Mouse (Mus musculus): ENCODE results near the gene Igsf21. TPM values are rescaled to one million over a fixed set of nuclear protein-coding genes. Genes with fewer than 3 reads are reported as not detected.

Gene Igsf21
- polyA plus RNA-seq, 1 experiment from 2014 or later, result 0.19 TPM

DNA sequence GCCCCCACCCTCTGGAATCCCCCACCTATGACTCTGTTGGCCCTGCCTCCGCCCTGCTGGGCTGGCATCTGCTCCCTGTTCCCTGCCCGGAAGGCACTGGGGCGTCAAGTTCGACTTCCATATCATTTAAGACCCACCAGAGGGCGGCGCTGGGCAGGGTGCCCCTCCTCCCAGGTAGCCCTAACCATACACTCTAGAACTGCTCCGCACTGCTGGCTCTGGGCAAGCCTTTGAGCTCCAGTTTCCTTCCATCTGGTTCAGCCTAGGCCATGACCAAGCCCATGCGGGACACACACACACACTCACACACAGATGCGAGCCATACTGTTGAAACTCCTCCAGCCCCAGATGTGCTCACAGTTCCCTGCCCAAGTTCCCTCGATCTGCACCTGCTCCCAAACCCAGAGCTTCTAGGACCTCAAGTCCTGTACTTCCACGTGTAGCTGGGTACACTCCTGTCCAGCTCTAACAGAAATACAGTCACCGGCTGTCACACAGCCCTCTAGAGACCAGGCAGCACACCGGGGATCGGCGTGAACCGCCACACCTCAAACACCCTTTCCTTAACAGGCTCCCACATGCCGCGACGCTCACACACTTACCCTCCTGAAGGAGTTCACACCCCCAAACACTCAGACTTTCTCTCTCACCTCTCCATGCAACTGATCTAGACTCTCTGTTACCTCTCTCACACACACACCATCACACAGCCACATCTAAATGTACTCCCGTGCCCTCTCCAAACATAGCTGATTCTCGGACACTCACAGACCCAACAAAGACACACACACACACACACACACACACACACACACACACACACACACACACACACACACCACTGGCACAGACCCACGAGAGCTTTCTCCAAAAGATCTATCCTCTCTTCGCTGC, 1.1 kb downstream of the Igsf21 start:
- ATAC-seq (ENCODE audit: insufficient number of reproducible peaks, insufficient read depth, low FRiP score, low read depth), result no peak
- H3K4me2 ChIP-seq (ENCODE audit: low read length), result peak overlapping the region; percentile 49
- H3K27me3 ChIP-seq (ENCODE audit: control insufficient read depth, insufficient read depth, low read length), result peaks cover 93% of the 10 kb centered on the region
- H3K36me3 ChIP-seq (ENCODE audit: control insufficient read depth, insufficient read depth, low read length), result no peaks in the 10 kb centered on the region
- no peaks in the 10 kb centered on the region for H3K9me3 ChIP-seq (ENCODE audit: control insufficient read depth, low read length)
- no peak overlapping the region for H3K9ac ChIP-seq (ENCODE audit: low read length)
- peak overlapping the region in 1 of 2 experiments; percentile 24; a peak in 1 of 4 replicates for H3K4me3 ChIP-seq (ENCODE audit: control insufficient read depth in 1 of 2, insufficient read depth in 1 of 2, low read depth in 1 of 2, low read length in 2 of 2)
- peaks cover 0 to 4% of the 10 kb centered on the region in 2 experiments; a peak in 2 of 4 replicates for H3K4me1 ChIP-seq (ENCODE audit: control insufficient read depth in 2 of 2, insufficient read depth in 2 of 2, low read length in 2 of 2)
- no peak overlapping the region for H3K27ac ChIP-seq (replicated peaks in 1 of 2; ENCODE audit: control insufficient read depth in 1 of 2, insufficient read depth in 1 of 2, low read depth in 2 of 2, low read length in 2 of 2)
- 3% methylated on average over 23 of the region's 23 CpGs for WGBS

DNA sequence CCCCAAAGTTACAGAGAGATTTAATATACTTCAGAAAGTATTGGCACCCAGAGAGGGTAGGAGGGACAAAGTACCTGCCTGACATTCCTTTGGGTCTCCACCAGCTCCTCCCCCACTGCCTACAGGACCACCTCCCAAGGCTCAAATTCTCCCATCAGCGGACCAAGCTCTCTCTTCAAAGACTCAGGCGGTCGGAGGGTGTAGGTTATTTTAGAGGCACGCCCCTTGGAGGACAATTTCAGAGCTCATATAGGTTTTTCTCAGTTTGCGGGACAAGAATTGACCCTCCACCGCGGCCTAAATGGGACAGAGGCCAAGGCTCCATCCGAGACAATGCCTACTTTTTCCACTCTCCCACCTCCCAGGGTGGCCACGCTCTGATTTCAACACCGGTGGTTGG, 1.7 kb downstream of the Igsf21 start:
- Histone ChIP-seq H3K9ac (ENCODE audit: low read length) (no peak overlapping the region), H3K27me3 (ENCODE audit: control insufficient read depth, insufficient read depth, low read length) (peaks cover 91% of the 10 kb centered on the region), H3K36me3 (ENCODE audit: control insufficient read depth, insufficient read depth, low read length) (no peaks in the 10 kb centered on the region), H3K27ac (replicated peaks in 1 of 2; ENCODE audit: control insufficient read depth in 1 of 2, insufficient read depth in 1 of 2, low read depth in 2 of 2, low read length in 2 of 2) (no peak overlapping the region), H3K4me1 (ENCODE audit: control insufficient read depth in 2 of 2, insufficient read depth in 2 of 2, low read length in 2 of 2) (peaks cover 0 to 4% of the 10 kb centered on the region in 2 experiments; a peak in 2 of 4 replicates), H3K4me2 (ENCODE audit: low read length) (no peak overlapping the region), H3K9me3 (ENCODE audit: control insufficient read depth, low read length) (no peaks in the 10 kb centered on the region), H3K4me3 (ENCODE audit: control insufficient read depth in 1 of 2, insufficient read depth in 1 of 2, low read depth in 1 of 2, low read length in 2 of 2) (no peak overlapping the region)
- no peak for ATAC-seq (ENCODE audit: insufficient number of reproducible peaks, insufficient read depth, low FRiP score, low read depth)
- WGBS, result 2% methylated on average over 10 of the region's 10 CpGs

DNA sequence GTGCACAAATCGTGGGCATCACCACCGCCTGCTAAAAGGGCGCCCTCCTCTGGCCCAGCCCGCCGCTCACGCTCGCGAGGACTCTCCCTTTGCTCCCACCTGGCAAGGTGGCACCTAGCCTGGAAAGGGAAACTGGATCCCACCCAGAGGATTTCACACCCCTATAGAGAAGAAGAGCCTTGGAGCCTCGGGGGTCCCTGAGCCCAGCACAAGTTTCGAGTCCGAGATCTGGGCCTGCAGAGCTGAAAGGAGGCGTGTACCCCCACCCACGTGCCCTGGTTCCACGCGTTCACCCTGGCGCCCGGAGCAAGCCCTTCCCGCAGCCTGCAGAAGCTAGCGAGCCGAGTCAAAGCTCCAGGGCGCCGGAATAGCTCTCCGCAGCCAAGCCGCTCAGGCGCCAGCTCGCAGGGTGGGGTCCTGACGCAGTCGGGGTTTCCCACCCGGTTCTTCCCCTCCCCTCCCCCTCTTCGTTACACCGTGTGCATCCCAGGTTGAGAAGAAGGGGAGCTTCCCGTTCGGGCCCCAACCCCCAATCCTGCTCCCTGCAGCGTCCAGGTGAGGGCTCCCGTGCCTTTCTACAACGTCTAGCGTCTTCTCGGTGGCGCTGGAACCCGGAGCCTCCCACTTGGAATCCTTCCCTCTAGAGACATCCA, 2.3 kb downstream of the Igsf21 start:
- no peak overlapping the region for H3K9ac ChIP-seq (ENCODE audit: low read length)
- H3K27me3 ChIP-seq (ENCODE audit: control insufficient read depth, insufficient read depth, low read length), result peaks cover 86% of the 10 kb centered on the region
- H3K4me1 ChIP-seq (ENCODE audit: control insufficient read depth in 2 of 2, insufficient read depth in 2 of 2, low read length in 2 of 2), result peaks cover 0 to 4% of the 10 kb centered on the region in 2 experiments; a peak in 2 of 4 replicates
- ATAC-seq (ENCODE audit: insufficient number of reproducible peaks, insufficient read depth, low FRiP score, low read depth), result no peak
- WGBS, result 1% methylated on average over 40 of the region's 40 CpGs
- no peaks in the 10 kb centered on the region for H3K9me3 ChIP-seq (ENCODE audit: control insufficient read depth, low read length)
- H3K4me2 ChIP-seq (ENCODE audit: low read length), result no peak overlapping the region
- no peak overlapping the region for H3K4me3 ChIP-seq (ENCODE audit: control insufficient read depth in 1 of 2, insufficient read depth in 1 of 2, low read depth in 1 of 2, low read length in 2 of 2)
- H3K27ac ChIP-seq (replicated peaks in 1 of 2; ENCODE audit: control insufficient read depth in 1 of 2, insufficient read depth in 1 of 2, low read depth in 2 of 2, low read length in 2 of 2), result no peak overlapping the region
- H3K36me3 ChIP-seq (ENCODE audit: control insufficient read depth, insufficient read depth, low read length), result no peaks in the 10 kb centered on the region

DNA sequence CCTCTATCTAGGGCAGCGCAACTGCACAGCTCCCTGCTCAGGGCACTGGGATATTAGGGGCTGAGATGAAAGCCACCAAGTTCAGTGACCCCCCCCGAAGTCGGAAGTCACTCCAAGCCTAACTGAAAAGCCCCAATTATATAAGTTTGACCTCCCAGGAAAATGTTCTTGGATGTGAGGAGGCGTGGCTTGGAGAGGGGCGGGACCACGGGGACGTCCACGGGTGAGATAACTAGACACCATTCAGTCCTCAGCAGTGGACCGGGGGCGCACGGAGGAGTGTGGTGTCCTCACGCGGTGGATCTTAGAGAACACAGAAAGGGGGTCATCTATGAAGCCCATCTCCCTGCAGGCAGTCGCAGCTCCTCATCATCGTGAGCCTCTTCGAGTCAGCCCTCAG, 3.4 kb downstream of the Igsf21 start:
- Histone ChIP-seq H3K36me3 (ENCODE audit: control insufficient read depth, insufficient read depth, low read length) (no peaks in the 10 kb centered on the region), H3K27ac (replicated peaks in 1 of 2; ENCODE audit: control insufficient read depth in 1 of 2, insufficient read depth in 1 of 2, low read depth in 2 of 2, low read length in 2 of 2) (no peak overlapping the region), H3K4me3 (ENCODE audit: control insufficient read depth in 1 of 2, insufficient read depth in 1 of 2, low read depth in 1 of 2, low read length in 2 of 2) (no peak overlapping the region), H3K27me3 (ENCODE audit: control insufficient read depth, insufficient read depth, low read length) (peaks cover 76% of the 10 kb centered on the region), H3K9ac (ENCODE audit: low read length) (no peak overlapping the region), H3K4me2 (ENCODE audit: low read length) (no peak overlapping the region), H3K4me1 (ENCODE audit: control insufficient read depth in 2 of 2, insufficient read depth in 2 of 2, low read length in 2 of 2) (peaks cover 0 to 4% of the 10 kb centered on the region in 2 experiments; a peak in 2 of 4 replicates), H3K9me3 (ENCODE audit: control insufficient read depth, low read length) (no peaks in the 10 kb centered on the region)
- 17% methylated on average over 16 of the region's 16 CpGs for WGBS
- no peak for ATAC-seq (ENCODE audit: insufficient number of reproducible peaks, insufficient read depth, low FRiP score, low read depth)

DNA sequence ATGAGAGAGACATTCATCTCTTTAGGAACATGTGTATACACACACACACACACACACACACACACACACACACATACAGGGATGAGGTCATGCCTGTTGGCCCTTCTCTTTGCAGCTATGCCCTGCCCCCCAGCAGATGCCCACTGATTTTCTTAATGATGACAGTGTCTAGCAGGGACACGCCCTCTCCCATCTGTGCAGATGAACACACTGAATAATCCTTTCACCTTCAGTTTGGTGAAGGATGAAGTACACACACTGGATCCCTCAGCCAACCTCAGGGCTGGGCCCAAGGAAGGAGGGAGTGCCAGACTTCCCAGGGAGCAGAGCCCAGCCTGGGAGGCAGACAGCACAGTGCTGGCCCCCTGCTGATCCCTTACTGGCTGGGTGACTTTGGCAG, 4.3 kb downstream of the Igsf21 start:
- H3K4me2 ChIP-seq (ENCODE audit: low read length), result no peak overlapping the region
- no peak overlapping the region for H3K27ac ChIP-seq (replicated peaks in 1 of 2; ENCODE audit: control insufficient read depth in 1 of 2, insufficient read depth in 1 of 2, low read depth in 2 of 2, low read length in 2 of 2)
- no peak for ATAC-seq (ENCODE audit: insufficient number of reproducible peaks, insufficient read depth, low FRiP score, low read depth)
- no peak overlapping the region for H3K9ac ChIP-seq (ENCODE audit: low read length)
- H3K4me3 ChIP-seq (ENCODE audit: control insufficient read depth in 1 of 2, insufficient read depth in 1 of 2, low read depth in 1 of 2, low read length in 2 of 2), result no peak overlapping the region
- peaks cover 0 to 4% of the 10 kb centered on the region in 2 experiments; a peak in 2 of 4 replicates for H3K4me1 ChIP-seq (ENCODE audit: control insufficient read depth in 2 of 2, insufficient read depth in 2 of 2, low read length in 2 of 2)
- H3K9me3 ChIP-seq (ENCODE audit: control insufficient read depth, low read length), result no peaks in the 10 kb centered on the region
- 67% methylated on average over 1 of the region's 1 CpGs for WGBS
- H3K36me3 ChIP-seq (ENCODE audit: control insufficient read depth, insufficient read depth, low read length), result no peaks in the 10 kb centered on the region
- peaks cover 66% of the 10 kb centered on the region for H3K27me3 ChIP-seq (ENCODE audit: control insufficient read depth, insufficient read depth, low read length)

DNA sequence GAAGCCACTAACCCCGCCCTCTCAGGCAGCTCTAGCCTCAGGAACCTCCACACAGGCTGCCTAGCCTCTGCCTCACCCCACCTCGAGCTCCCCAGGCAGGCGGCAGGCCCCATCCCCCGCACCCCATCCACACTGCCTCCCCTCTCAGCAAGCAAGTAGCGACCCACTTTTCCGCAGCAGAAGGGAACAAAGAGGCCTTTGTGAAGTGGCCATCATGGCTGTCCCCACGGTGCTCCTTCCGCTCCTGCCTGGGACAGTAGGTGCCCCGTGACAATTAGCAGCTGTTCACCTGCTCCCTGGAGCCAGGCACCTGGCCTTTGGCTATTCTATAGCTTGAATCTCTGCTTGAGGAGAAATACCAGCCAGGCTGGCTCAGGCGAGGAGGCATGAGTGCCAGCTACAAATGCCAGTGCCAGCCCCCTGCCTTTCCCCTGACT, 9.3 kb downstream of the Igsf21 start:
- Histone ChIP-seq H3K9ac (ENCODE audit: low read length) (no peak overlapping the region), H3K4me3 (ENCODE audit: control insufficient read depth in 1 of 2, insufficient read depth in 1 of 2, low read depth in 1 of 2, low read length in 2 of 2) (no peak overlapping the region), H3K9me3 (ENCODE audit: control insufficient read depth, low read length) (no peaks in the 10 kb centered on the region), H3K27ac (replicated peaks in 1 of 2; ENCODE audit: control insufficient read depth in 1 of 2, insufficient read depth in 1 of 2, low read depth in 2 of 2, low read length in 2 of 2) (no peak overlapping the region), H3K27me3 (ENCODE audit: control insufficient read depth, insufficient read depth, low read length) (peaks cover 17% of the 10 kb centered on the region), H3K36me3 (ENCODE audit: control insufficient read depth, insufficient read depth, low read length) (no peaks in the 10 kb centered on the region), H3K4me1 (ENCODE audit: control insufficient read depth in 2 of 2, insufficient read depth in 2 of 2, low read length in 2 of 2) (no peaks in the 10 kb centered on the region), H3K4me2 (ENCODE audit: low read length) (no peak overlapping the region)
- 33% methylated on average over 10 of the region's 10 CpGs for WGBS
- no peak for ATAC-seq (ENCODE audit: insufficient number of reproducible peaks, insufficient read depth, low FRiP score, low read depth)

DNA sequence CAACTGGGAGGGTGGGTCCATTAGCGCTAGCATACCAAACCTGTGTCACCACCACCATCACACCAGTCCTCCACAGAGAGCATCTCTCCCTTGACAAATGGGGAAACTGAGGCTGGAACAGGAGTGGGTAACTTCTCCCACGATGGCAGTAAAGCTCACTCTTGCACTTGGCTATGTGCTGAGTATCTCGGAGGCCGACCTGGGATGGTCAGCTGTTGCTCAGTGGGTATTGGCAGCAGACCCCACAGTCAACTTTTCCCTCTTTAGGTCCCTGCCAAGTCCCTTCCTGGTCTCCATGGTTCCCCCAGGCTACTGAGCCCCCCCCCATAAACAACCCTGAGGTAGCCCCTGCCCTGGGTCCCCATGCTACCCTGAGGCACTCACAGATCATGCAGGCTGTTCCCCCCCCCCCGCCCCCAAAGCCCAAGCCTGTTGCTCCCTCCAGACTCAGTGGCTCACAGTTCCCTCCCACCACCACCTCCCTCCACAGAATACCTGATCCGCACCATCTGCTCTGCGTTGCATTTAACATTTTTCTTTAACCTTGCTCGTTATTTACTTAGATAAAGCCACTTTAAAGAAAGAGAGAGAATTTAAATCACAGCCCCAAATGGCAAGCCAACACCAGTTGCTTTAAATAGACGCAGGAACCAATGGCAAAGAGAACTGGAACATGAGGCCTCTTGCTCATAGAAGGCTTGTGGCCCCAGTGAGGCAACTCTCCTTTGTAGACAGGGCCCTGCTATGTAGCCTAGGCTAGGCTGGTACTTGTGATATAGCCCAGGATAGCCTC, 11.0 kb downstream of the Igsf21 start:
- Histone ChIP-seq H3K9ac (ENCODE audit: low read length) (no peak overlapping the region), H3K27me3 (ENCODE audit: control insufficient read depth, insufficient read depth, low read length) (0 out of 2 replicates have a peak, but pooled peaks cover 6% of the 10 kb centered on the region), H3K4me1 (ENCODE audit: control insufficient read depth in 2 of 2, insufficient read depth in 2 of 2, low read length in 2 of 2) (no peaks in the 10 kb centered on the region), H3K9me3 (ENCODE audit: control insufficient read depth, low read length) (no peaks in the 10 kb centered on the region), H3K36me3 (ENCODE audit: control insufficient read depth, insufficient read depth, low read length) (no peaks in the 10 kb centered on the region), H3K4me3 (ENCODE audit: control insufficient read depth in 1 of 2, insufficient read depth in 1 of 2, low read depth in 1 of 2, low read length in 2 of 2) (no peak overlapping the region), H3K4me2 (ENCODE audit: low read length) (no peak overlapping the region), H3K27ac (replicated peaks in 1 of 2; ENCODE audit: control insufficient read depth in 1 of 2, insufficient read depth in 1 of 2, low read depth in 2 of 2, low read length in 2 of 2) (no peak overlapping the region)
- WGBS, result 54% methylated on average over 8 of the region's 9 CpGs
- no peak for ATAC-seq (ENCODE audit: insufficient number of reproducible peaks, insufficient read depth, low FRiP score, low read depth)

Measured in heart, embryonic 14.5 days (tissue).